Mouse (Mus musculus) urinary bladder, postnatal 36 days (tissue): ENCODE data around the gene Sympk.

Experiments used
- DNase-seq, 2 experiments: peaks; one replicate each; pipeline ENCODE4 v3.0.0; 2022; ENCODE audit warnings: low spot score in 2 of 2, mixed read lengths in 1 of 2

Gene Sympk

DNA sequence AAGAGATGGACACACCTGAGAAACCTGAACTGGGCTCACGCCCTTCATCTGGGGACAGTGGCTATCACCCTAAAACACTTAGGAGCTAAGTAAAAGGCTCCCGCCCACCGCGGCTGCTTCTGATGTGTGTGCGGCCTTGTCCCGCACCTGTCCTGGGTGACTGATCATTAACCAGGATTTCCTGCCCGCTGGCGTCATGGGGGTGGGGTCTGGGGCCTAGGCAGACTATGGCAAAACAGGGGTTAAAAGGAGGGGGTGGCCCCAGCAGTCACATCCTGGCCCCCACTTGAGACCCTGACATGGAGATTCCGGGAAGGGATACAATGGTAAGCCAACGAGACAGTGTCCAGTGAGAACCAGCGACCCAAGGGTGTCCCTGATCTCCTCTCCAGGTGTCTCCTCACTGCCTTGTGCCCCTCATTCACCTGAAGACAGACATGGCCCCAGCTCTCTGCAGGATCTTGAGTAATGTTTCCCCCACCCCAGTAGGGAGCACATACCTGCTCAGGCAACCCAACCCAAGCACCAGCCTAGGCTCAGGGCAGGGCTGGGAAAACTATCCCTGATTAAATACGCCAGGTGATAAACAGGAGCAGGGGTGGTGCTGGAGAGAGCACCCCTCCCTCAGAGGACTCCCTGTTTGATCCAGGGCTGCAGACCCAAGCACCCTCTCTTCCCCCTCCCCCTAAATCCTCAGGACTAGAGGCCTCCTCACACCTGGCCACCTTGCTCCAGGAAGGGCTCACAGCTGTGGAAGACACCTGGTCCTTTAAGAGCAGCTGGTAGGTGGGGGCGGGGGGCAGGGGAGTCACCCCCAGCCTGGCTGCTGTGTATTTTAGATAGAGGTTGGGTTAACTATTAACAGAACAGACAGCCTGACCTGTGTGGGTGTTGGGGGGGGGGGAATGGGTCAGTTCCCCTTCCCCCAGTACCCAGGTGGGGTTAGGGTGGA is 16.9 kb upstream of the Sympk start:
- no peak for DNase-seq

DNA sequence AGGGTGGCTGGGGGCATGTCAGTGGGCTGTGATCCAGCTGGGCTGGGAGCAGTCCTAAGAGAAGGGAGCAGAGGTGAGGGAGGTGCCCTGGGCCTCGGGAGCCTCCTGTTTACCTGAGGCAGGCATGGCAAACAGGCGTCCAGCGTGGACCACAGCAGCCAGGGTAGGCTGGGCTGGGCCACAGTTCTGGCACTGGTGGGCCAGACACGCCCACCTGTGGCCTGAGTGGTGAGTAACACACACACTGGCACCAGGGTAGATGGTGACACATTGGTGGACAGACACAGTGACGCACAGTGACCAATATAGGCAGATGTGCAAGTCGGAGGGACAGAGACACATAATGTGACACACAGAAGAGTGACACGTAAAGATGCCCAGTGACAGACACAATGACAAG is 13.6 kb upstream of the Sympk start:
- DNase-seq, result no peak

DNA sequence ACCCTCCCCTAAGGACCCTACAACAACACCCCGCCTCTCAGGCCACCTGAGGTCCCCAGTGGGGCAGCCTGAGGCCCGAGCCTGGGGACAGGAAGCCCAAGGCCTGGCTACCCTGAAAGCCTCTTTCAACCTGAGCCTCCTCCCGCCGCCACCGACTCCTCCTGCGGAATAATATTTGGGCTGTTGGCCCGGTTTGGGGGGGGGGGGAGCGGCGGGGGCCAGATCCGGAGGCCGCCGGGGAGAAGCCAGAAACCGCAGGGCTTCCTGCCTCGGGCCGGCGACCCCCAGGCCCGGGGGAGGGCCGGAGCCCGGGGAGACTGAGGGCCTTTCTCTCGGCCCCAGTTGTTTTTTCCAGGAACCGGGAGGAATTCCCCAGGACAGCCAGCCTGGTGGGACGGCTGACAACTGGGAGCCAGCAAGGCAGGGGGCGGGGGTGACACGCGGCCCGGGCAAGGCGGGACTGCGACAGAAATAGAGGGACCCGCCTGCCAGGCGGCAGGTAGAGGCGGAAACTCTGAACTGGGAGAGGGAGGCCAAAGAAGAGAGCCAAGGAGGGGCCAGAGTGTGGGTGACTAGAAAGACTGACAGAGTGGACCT is 12.1 kb upstream of the Sympk start:
- no peak for DNase-seq

DNA sequence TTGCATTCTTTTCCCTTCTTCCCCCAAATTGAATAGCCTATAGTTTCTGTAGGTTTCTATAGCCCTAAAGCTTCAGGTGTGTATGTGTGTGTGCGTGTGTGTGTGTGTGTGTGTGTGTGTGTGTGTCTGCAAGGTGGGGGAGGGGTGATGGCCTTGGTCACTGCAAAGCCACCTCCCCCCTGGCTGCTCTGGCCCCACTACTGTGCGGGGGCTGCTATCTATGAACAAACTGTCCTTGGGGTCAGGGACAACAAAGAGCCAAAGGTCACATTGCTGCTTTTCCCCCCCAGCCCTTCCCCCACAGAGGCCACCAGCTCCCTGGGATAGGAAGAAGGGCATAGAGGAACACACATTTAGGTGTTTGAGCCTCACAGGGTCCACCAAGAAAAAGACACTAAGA is 11.3 kb upstream of the Sympk start:
- DNase-seq, result no peak

DNA sequence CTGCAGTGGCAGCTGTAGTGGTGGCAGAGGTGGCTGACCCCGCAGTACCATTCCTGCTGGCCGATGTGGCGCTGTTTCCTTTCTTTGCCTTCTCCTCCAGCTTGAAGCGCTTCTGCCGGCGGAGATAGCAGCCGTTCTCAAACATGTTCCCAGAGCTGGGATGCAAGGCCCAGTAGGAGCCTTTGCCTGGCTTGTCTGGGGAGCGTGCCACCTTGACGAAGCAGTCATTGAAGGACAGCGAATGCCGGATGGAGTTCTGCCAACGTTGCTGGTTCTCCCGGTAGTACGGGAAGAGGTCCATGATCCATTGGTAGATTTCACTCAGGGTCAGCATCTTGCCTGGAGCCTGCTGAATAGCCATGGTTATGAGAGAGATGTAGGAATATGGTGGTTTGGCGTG is 9.7 kb upstream of the Sympk start:
- DNase-seq, result no peak

DNA sequence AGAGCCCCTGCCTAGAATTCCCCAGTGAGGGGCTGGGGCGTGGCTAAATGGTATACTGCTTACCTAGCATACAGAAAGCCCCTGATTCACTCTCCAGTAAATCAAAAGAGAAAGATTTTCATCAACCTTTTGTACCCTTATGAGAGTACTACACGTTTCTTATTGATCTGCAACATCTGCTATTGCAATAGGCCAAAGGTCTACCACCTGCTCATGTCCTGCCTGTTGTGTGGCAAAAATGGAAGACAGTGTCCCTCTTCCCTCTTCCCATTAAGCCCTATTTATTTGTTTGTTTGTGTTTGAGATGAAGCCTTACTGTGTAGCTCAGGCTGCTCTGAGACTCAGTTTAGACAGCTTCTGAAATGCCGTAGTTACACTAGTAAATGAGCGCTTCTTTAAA is 8.1 kb upstream of the Sympk start:
- DNase-seq, result no peak

DNA sequence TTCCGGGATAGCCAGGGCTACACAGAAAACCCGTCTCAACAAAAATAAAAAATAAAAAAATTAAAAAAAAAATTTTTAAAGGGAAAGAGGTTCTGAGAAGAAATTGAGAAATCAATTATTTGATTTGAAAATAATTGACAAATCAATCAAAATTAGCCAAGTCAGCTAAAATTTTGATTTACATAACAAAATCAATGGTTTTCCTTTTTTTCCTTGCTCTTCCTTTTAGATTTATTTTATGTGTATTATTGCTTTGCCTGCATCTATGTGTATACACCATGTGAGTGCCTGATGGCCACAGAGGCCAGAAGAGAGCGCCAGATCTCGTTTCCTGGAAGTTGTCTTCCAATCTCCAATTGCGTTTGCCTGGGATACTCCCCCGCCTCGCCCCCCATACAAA is 6.3 kb upstream of the Sympk start:
- no peak for DNase-seq

DNA sequence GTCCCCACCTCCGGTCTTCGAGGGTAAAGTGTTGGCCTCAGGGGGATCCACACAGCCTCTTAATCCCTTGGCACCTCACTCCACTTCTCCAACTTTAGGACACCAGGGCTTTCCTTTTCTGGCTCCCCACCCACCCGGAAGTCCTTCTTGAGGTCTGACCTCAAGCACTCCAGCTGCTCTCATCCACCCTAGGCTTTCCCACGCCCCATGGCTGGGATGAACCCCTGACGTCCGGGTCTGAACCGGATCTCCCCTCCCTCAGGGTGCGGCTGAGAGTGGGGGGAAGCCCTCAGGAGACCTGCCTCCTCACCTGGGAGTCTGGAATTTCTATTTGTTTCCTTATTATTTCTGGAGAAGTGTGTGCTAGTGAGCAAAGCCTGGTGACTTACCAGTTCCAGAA is 3.1 kb upstream of the Sympk start:
- no peak for DNase-seq

DNA sequence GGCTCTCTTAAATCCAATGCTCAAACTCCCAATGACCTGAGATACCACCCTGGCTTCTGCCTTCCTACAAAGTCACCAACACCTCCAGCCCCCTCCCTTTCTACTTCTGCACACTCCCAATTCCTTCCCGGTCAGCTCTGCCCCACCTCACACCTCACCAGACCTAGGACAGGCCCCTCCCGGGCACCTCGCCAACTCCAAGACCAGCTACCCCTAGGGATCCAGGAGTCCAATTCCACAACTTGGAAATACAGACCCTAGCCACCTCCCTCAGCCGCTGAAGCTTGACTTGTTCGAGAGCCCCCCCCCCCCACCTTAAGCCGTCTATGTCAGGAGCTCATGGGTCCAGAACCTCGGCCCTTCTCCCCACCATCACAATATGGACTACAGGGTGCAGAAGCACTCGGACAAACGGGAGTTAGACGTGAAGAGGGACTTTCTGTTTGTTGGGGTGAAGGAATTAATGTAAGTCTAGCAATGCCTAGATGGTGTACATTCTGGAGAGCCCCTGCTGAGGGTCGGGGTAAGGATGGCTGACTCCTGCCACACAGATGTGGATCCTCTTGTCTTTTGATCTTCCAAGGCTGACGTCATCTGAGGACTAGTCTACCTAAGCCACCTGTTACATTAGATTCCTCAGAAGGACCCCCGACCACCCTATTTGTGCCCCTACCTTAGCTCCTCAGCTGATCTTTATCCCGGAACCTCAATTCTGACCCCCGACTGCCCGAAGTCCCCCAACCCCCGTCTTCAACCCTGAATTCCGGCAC is 1.8 kb upstream of the Sympk start:
- no peak for DNase-seq

DNA sequence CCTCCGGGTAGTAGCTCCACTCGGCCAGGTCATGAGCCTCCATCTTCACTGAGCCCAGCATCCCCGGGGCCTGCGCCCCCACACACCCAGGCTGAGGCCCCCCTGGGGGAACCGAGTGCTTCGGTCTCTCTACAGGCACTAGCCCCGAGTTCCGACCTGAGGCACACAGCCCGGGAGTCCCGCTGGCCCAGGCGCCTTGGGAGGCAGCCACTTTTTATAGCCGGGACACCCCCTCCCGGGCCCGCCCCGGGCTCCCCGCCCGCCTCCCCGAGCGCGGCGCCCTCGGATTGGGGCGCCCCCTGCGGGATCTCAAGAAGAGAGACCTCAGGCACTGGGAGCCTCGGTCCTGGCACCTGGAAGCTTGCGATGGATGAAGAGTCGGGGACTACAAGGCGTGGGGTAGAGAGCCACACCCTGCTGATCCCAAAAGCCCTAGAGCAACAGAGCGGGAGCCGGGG is 791 bp upstream of the Sympk start, which contains the start of gene Foxa3:
Gene Foxa3, minus strand, starts transcription at position 182 of the 458 bp plus-strand sequence.
- peak in 1 of 2 experiments; percentile 28 for DNase-seq

DNA sequence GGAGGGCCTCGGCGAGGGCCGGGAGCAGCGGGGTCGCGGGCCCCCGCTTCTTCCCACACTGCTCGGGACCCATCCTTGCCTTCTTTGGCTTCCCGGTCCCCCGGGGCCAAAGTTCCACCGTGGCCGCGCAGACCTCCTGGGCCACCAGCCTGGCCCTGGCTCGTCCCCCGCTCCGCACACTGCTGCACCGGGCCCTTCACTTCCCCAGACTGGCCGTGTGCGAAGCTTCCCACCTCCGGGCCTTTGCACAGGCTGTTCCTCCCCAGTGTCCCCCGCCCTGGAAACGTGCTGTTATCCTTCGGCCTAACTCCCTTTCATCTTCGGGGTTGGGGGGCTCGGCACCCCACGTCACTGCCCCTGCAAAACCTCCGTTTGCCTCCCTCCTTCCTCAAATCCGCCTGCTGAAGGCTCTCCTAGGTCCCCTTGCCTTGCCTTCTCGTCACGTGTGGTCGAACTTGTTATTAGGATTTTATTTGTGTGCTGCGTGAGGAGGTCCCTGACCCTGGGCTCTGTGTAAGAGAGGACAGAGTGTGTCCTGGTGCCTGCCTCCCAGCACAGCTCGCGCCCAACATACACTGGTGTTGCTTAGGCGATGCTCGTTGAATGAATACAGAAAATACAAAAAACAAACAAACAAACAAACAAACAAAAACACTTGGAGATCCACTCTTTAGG is 541 bp downstream of the Sympk start:
- DNase-seq, result no peak

DNA sequence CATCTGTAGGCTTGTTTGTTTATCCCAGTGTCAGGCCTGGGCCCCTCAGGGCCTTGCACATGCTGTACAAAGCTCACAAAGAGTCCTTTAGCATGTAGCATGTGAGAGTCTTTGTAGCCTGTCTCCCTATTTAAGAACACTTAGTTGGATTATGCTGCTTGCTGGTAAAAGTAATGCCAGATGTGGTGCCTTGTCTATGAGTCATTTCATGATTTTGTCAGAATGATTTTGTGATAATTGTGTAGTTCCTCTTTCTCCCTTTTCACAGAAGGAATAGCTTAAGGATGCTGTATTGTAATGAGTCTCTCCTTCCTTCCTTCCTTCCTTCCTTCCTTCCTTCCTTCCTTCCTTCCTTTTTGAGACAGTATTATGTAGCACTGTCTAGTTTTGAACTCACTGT is 3.9 kb downstream of the Sympk start:
- no peak for DNase-seq

DNA sequence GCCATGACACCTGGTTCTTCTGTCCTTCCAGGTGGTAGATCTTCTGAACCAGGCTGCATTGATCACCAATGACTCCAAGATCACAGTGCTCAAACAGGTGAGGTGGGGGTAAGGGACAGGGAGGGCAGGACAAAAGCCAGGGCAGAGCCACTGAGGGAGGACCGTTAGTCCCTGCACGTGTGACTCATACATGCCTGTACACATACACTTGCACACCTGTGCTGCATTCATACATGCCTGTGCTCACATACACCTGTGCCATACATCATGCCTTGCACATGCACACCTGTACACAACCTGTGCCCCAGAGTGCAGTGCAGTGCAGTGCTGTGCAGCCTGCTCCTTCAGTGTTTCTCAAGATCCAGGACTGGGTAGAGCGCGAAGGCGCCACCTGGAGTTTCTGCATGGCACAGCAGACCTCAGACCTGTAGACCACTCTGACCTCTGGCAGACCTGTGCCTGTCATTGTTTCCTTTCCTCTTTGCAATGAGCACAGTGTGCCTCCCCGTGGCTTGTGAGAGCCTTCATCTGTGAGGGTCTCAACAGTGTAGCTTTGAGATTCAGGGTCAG is 5.0 kb downstream of the Sympk start:
- DNase-seq, result peak in 1 of 2 experiments; percentile 38

DNA sequence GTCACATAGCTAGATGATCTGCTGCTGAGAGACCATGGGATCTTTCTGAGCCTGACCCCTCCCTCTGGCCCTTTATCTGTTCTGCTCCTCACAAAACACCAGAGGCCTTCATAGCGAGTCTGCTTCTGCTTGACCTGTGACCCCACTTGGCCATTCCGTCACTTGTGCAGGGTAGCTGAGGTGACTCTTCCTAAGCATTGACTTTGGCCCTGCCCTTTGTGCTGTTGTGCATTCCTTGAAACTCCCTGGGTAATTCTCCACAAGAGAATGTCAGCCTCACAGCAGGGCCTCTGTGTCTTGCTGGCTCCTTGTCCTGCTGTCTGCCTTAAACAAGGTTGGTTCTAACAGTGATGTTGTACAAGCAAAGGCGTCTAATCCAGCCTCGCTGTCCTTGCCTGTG is 7.5 kb downstream of the Sympk start:
- no peak for DNase-seq

DNA sequence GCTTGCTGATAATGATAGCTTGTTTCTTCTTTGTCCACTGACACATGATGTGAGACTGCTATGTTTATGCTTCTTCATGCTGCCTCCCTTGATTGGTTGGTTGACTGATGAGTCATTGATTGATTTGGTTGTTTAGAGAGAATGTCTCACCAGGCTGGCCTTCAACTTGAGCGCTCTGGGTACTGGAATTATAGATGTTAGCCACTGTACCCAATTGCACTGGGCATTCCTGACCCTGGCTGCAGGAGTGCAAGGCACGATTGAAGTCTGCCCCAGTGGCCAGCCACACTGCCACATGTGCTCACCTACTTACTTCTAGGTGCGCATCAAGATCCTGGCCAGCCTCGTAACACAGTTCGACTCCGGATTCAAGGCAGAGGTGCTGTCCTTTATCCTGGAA is 20.4 kb downstream of the Sympk start:
- no peak for DNase-seq

DNA sequence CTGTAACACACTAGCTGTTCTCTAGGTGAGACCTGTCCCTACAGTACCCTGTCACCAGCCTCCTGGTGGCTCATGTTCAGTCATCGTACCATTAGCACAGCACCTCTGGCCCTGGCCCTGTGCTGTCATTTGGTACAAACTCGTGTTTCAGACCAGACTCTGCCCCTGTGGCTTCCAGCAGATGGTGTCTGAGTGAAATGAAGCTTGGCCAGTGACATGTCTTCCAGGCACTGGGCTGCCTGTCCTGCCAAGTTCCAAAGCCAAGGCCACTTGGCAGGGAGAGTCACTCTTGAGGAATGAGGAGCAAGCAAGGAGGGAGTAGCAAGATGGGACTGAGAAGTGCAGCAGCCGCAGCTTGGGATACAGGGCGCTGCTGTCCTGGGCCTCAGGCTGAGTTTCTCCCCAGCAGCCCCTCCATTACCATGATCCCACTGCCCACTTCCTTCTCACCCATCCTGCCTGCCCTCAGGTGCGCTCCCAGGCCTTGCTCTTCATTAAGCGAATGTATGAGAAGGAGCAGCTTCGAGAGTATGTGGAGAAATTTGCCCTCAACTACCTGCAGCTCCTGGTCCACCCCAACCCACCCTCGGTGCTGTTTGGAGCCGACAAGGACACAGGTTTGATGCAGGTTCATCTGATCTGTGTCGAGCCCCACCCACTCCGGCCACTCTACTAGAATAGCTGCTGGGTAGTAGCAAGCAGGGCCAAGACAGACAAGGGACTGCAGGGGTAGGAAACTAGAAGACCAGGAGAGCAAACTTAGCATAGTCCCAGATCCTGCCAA is 22.3 kb downstream of the Sympk start:
- peak in 1 of 2 experiments; percentile 22 for DNase-seq

DNA sequence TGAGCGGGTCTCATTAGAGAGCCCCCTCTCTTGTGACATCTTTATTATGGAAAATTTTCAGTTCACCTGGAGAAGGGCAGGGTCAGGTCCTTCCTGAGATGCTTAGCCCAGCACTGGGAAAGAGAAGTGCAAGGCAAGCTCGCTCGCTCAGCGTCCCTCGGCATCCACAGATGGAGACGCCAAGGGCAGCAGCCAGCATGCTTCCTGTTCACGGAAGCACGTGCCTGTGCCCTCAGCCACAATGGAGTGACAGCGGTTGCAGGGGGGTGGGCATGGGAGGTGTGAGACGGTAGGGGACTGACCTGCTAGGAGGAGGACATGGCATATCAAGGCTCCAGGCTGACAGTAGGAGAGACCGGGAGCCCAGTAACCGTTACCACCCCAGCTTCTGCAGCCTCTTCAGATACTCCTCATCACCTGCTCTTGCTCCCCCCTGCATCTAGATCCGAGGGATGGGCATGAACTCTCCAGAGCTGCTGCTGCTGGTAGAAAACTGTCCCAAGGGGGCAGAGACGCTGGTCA is 23.9 kb downstream of the Sympk start:
- DNase-seq, result no peak

DNA sequence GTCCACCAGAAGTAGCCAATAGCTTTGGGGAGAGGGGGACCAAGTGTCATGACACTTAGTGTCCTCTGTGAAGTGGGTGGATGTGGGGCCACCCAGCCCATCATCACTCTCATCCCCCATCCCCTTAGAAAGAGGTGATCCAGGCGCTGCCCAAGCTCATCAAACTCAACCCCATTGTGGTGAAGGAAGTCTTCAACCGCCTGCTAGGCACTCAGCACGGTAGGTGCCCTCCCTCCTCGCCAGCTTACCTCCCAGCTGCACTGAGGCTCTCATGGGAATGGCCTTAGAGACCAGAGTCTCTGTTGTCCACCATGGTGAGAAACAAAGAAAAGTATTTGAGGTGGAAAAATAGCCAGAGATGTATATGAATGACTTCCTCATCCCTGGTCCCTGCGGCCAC is 25.1 kb downstream of the Sympk start:
- no peak for DNase-seq

DNA sequence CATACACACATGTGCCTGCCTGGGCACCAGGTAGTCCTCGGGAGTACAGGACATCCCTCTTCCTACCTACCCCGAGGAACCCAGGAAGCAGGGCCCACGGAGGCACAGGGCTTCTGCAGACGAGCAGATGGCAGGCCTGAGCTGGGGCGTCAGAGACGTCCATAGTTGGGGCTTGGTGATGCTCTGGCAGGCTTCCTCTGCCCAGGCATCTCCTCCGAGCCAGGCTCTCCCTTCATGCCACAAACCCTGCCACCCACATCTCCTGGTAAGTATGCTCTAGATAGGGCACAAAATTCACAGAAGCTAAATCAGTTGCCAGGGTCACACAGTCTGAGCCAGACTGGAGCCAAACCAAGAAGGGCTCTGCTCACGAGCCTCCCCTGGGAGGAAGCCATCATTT is 26.0 kb downstream of the Sympk start:
- DNase-seq, result no peak

DNA sequence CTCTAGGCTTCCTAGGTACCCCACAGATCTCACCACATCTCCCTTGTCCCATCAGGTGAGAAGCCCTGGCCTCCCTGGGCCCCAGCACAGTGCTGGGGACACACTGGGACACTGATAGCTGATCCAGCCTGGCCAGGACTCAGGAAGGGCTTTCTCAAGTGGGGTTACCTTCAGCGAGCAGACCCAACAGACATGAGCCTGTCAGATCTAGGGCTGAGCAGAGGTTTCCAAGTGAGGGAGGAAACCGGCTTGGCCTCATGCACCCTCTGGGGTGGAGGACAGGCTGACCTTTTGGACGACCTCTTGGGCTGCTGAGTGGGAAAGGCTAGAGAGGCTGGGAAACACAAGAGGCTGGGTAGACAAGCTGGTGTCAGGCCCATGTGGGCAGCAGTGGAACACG is 27.0 kb downstream of the Sympk start:
- DNase-seq, result no peak
